Mouse (Mus musculus): ENCODE results near the gene Tmem143. TPM values are rescaled to one million over a fixed set of nuclear protein-coding genes. Genes with fewer than 3 reads are reported as not detected.
A peak's percentile ranks its signal among the peaks of the same experiment; 100 is the strongest.
"Not testable (repeated sequence)": the region's sequence is repeated elsewhere in the genome, so short reads cannot be mapped to it uniquely, and the experiment has no call there.

Tmem143 gene
- polyA plus RNA-seq, 1 experiment: 24.3 TPM

- peak; percentile 75 for DNase-seq (ENCODE audit: low spot score)
Observed at GRCm38 (mm10) chr7:45922928-45923761, 26.4 kb downstream of the Tmem143 start.

GRCm38 (mm10) chr7:45923762-45924428, 27.2 kb downstream of the Tmem143 start, which contains the start of gene Ccdc114:
Ccdc114 (plus strand) TSS chr7:45924072.
- DNase-seq (ENCODE audit: low spot score): peak; percentile 45

GRCm38 (mm10) chr7:45924429-45924816, 27.7 kb downstream of the Tmem143 start:
- no peak for DNase-seq (ENCODE audit: low spot score)

DNA sequence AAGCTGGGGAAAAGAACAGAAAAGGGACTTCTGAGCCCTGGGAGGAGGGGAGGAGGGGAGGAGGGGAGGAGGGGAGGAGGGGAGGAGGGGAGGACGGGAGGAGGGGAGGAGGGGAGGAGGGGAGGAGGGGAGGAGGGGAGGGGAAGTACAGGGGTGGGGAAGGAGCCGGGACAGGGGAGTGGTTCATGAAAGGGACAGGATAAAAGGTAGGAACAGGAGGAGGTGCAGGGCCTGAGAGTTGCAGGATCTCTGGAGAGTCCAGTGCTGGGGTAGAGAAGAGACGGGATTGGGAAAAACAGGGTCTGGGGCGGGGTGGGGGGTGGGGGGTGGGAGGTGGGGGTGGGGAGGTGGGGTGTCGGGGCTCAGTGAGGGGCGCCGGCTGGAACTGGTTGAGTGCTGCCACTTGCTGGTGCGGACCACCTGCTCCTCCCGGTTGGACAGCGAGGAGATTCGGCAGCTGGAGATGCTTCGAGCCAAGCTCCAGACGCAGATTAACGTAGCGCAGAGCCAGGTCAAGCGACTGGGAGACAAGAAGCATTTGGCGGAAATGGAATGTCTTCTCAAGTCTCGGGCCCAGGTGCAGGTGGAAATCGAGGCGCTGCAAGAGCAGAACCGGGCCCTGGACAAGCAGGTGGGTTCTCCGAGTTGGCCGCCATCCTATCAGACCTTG, 32.0 kb downstream of the Tmem143 start:
- DNase-seq (ENCODE audit: low spot score): no peak

- DNase-seq (ENCODE audit: low spot score): no peak
Observed at GRCm38 (mm10) chr7:45929688-45930087, 32.9 kb downstream of the Tmem143 start.

DNA sequence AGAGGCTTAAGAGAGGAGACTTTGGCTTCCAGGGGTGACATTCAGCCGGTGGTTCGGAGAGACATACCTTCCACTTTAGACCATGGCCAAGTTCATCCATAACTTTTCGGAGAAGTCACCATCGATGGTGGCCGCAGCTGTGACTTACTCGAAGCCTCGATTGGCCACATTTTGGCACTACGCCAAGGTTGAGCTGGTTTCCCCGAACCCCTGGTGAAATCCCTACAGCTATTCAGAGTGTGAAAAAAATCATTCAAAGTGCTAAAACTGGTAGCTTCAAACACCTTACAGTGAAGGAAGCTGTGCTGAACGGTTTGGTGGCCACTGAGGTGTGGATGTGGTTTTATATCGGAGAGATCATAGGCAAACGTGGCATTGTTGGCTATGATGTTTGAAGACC, 37.0 kb downstream of the Tmem143 start:
- DNase-seq (ENCODE audit: low spot score): not testable (repeated sequence)

DNA sequence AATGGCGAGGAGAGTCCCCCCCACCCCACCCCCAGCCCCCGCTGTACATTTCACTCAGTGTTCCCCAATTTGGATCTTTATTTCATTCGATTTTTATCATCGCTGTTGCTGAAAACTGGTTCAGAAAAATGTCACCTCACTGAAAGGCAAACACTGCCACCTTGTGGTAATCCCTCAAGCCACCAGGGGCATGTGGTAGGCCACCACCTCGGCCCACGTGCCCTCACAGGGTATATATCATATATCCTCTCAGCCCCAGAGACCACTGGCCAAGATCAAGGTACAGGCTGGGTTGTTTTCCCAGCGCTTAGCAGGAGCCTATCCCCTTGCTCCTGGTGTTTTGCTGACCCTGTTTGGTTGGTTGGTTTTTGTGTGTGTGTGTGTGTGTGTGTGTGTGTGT, 38.4 kb downstream of the Tmem143 start:
- no peak for DNase-seq (ENCODE audit: low spot score)

DNA sequence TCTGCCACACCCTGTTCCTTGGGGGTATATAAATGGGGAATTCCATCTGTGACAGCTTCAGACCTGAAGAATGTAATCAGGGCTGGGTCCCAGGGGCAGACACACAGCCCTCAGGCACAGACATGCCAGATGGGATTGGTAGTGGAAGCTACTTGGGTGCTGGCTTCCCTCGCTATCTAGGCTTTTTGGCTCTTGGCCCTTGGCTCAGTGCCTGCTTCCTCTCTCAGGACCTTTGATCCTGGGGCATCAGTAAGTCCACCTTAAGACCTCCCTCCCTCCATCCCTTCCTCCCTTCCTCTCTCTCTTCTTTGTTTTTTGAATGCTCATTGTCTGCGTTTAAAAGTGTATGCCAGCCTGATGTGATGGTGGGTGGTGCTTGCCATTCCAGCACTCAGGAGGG, 43.1 kb downstream of the Tmem143 start:
- DNase-seq (ENCODE audit: low spot score): no peak

DNA sequence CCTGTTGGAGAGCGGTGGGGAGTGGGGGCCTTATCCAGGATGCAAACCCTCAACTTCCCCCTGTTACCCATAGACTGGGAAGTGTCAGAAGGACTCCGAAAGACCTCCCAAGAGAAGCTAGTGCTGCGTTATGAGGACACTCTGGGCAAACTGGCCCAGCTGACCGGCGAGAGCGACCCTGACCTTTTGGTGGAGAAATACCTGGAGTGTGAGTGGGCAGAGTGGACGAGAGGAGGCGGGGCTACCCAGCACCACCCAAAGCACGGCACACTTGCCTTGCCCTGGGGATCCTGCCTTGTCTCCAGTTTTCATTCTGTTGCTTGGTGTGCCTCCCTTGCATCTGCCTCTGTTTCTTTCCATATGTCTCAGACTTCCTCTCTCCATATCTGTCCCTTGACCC, 45.2 kb downstream of the Tmem143 start:
- no peak for DNase-seq (ENCODE audit: low spot score)

DNA sequence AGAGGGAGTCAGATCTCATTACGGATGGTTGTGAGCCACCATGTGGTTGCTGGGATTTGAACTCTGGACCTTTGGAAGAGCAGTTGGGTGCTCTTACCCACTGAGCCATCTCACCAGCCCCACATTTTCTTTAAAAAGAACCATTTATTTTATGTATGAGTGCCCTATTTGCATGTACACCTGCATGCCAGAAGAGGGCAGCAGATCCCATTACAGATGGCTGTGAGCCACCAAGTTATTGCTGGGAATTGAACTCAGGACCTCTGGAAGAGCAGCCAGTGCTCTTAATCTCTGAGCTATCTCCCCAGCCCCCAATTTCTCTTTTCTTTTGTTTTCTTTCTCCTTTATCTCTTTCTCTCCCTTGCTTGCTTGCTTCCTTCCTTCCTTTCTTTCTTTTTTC, 46.5 kb downstream of the Tmem143 start:
- DNase-seq (ENCODE audit: low spot score): not testable (repeated sequence)

DNA sequence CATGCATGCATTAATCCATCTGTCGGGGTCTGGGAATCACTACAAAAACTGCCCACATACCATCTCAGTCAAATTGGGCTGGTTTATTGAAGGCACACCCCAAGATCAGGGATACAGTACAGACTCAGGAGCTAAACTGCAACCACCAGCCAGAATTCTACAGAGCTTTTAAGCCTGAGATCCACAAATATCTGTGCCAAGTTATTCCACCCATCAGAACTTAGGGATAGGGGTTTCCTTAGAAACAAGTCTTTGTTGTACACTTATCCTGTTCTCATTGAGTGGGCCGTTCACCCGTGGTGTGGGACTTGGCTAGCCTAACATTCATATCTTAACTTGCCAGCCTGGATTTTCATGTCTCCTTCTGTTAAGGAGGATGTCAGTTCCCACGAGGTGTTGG, 52.3 kb downstream of the Tmem143 start:
- no peak for DNase-seq (ENCODE audit: low spot score)

DNA sequence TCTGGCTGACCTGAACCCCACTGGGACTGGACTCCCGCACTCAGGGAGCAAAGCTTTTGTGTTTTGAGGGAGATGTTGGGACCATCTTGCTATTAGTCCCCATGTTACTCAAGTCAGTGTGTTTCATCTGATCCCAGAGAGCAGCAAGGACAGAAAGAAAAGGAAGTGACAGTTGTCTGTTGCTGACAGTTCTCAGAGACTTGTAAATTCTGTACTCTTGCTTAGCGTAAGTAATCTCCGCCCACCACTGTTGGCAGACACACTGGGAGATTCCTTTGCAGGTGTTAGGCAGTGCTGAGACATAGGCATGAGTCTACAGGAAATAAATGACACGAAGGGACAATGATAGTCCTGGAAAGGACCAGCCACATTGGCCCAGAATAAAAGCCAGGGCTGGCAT, 59.9 kb downstream of the Tmem143 start:
- DNase-seq (ENCODE audit: low spot score): no peak

Other genes with a start within 250 kb of the Tmem143 start
- gene Fut2, start 230.5 kb upstream of the Tmem143 start, polyA plus RNA-seq (2012; rRNA removed): 1.8 and 3.3 TPM in 2 replicates
- 0.06 and 0.08 TPM in 2 replicates for gene Ntn5, start 212.9 kb upstream of the Tmem143 start, polyA plus RNA-seq (2012; rRNA removed)
- gene Sec1, start 202.5 kb upstream of the Tmem143 start, polyA plus RNA-seq (2012; rRNA removed): 0.09 and 0.14 TPM in 2 replicates
- 25.0 and 29.8 TPM in 2 replicates for gene Car11, start 197.1 kb upstream of the Tmem143 start, polyA plus RNA-seq (2012; rRNA removed)
- gene Dbp, start 191.9 kb upstream of the Tmem143 start, polyA plus RNA-seq (2012; rRNA removed): 335 and 503 TPM in 2 replicates
- gene Rpl18, start 181.5 kb upstream of the Tmem143 start, polyA plus RNA-seq (2012; rRNA removed): 594 and 906 TPM in 2 replicates
- gene Sphk2, start 178.9 kb upstream of the Tmem143 start, polyA plus RNA-seq (2012; rRNA removed): 22.1 and 25.6 TPM in 2 replicates
- gene Fam83e, start 175.7 kb upstream of the Tmem143 start, polyA plus RNA-seq (2012; rRNA removed): 1.3 and 1.5 TPM in 2 replicates
- not detected in 2 replicates for gene Spaca4, start 171.1 kb upstream of the Tmem143 start, polyA plus RNA-seq (2012; rRNA removed)
- 2.5 and 2.9 TPM in 2 replicates for gene Lmtk3, start 113.2 kb upstream of the Tmem143 start, polyA plus RNA-seq (2012; rRNA removed)
- gene Sult2b1, start 112.3 kb upstream of the Tmem143 start, polyA plus RNA-seq (2012; rRNA removed): 1.3 and 1.5 TPM in 2 replicates
- gene Cyth2, start 82.4 kb upstream of the Tmem143 start, polyA plus RNA-seq (2012; rRNA removed): 61.5 and 68.7 TPM in 2 replicates
- 0.25 and 0.35 TPM in 2 replicates for gene Kcnj14, start 72.2 kb upstream of the Tmem143 start, polyA plus RNA-seq (2012; rRNA removed)
- 11.7 and 12.2 TPM in 2 replicates for gene Grwd1, start 66.0 kb upstream of the Tmem143 start, polyA plus RNA-seq (2012; rRNA removed)
- 221 and 243 TPM in 2 replicates for gene Kdelr1, start 24.2 kb upstream of the Tmem143 start, polyA plus RNA-seq (2012; rRNA removed)
- 1.6 and 2.4 TPM in 2 replicates for gene Grin2d, start 18.6 kb upstream of the Tmem143 start, polyA plus RNA-seq (2012; rRNA removed)
- gene Syngr4, start 227 bp upstream of the Tmem143 start, polyA plus RNA-seq (2012; rRNA removed): 0.10 TPM in 1 of 2 replicates, not detected in the other
- gene Emp3, start 24.5 kb downstream of the Tmem143 start, polyA plus RNA-seq (2012; rRNA removed): 213 and 219 TPM in 2 replicates
- gene Ccdc114, start 27.1 kb downstream of the Tmem143 start, polyA plus RNA-seq (2012; rRNA removed): 3.4 and 3.5 TPM in 2 replicates
- 2.0 and 2.2 TPM in 2 replicates for gene Abcc6, start 133.4 kb downstream of the Tmem143 start, polyA plus RNA-seq (2012; rRNA removed)
- gene Nomo1, start 136.8 kb downstream of the Tmem143 start, polyA plus RNA-seq (2012; rRNA removed): 35.5 and 41.4 TPM in 2 replicates
- 0.13 and 0.23 TPM in 2 replicates for gene Kcnj11, start 203.8 kb downstream of the Tmem143 start, polyA plus RNA-seq (2012; rRNA removed)

All from urinary bladder, adult 2 months (tissue).